Mouse (Mus musculus) 416B (cell line): ENCODE results near the gene Notch1.
A peak's percentile ranks its signal among the peaks of the same experiment; 100 is the strongest.

Experiments used
- DNase-seq: peaks from one replicate; pipeline ENCODE4 v3.0.0; 2011; ENCODE audit warnings: low read depth

Notch1 gene

GRCm38 (mm10) chr2:26529881-26530280, 13.4 kb upstream of the Notch1 start:
- no peak for DNase-seq

GRCm38 (mm10) chr2:26529221-26529805, 12.8 kb upstream of the Notch1 start:
- peak; percentile 72 for DNase-seq

GRCm38 (mm10) chr2:26526443-26527257, 10.2 kb upstream of the Notch1 start:
- DNase-seq: no peak

- peak; percentile 83 for DNase-seq
Observed at GRCm38 (mm10) chr2:26525355-26526018, 9.0 kb upstream of the Notch1 start.

- no peak for DNase-seq
Observed at GRCm38 (mm10) chr2:26522327-26522726, 5.9 kb upstream of the Notch1 start.

DNA sequence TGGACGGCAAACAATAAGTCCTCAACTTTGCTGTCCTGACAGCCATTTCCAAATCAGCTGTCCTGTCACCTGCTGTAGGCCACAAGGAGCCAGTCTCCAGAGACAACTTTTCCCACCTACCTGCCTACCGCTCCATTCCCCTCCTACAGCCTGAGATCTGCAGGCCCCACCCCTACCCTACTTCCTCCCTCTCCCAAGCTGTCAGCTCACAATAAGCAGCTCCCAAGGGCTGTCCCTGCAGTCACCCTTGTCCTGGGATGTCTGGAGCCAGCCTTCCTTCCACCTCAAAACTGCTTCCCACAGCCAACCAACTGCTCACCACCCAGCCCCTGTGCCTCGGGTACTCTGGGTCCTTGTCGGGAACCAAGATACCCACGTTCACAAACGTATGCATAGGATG, 3.3 kb upstream of the Notch1 start:
- DNase-seq: no peak

GRCm38 (mm10) chr2:26516987-26517386, 524 bp upstream of the Notch1 start:
- DNase-seq: no peak

GRCm38 (mm10) chr2:26515335-26515734, 1.1 kb downstream of the Notch1 start:
- DNase-seq: no peak

GRCm38 (mm10) chr2:26513105-26513745, 3.2 kb downstream of the Notch1 start:
- DNase-seq: peak; percentile 67

DNA sequence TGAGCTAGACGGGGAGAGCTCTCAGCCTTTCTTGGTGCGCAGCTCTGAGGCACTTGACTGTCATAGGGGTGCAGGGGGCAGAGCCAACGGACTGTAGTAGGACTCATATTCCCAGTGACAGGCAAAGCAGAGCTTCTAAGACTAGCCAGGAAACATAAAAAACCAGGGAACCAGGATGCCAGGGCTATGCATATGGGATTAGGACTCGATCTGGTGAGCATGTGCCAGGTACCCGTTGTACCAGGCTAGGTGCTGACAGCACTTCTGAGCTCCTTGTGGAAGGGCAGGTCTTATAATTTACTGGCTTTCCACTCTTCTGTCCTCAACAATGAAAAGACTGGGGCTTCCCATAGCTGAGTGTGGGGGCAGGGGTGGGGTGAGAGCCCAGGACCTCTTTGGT, 7.8 kb downstream of the Notch1 start:
- no peak for DNase-seq

DNA sequence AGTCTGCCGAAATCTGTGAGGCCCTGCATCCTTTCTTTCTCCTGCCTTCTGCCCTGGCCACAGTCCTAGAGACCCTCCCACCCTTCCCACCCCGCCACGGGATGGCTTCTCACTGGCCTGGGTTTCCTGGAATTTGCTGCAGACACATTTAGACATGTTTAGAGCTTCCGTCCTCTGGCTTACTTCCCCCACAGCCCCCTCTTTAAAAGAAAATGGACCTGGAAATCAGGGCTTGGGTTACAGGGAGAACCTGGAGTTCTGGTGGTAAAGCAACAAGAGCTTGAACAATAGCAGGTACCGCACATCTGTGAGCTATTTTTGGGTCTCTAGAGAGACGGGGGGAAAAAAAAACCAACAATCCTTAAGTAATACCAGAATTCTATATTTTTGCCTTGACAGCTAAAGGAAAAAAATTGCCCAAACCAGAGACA, 8.5 kb downstream of the Notch1 start:
- no peak for DNase-seq

DNA sequence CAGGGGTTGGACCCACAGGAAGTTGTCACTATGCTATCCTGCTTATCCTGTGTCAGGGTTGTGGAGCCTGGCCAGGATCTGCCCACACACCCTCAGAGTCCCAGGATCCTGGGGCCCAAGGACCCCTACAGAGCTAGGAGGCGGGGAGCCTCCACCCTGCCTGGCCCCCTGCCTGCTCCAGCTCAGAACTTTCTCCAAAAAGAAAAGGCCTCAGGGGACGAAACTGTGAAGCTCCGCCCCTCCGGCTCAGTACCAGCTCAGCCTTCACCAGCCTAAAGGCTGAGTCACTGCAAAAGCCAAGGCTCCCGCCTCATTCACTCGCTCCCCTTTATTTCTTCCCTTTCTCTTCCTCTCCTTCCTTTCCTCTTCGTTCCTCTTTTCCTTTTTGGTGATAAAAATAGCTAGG, 9.0 kb downstream of the Notch1 start:
- DNase-seq: peak; percentile 74

DNA sequence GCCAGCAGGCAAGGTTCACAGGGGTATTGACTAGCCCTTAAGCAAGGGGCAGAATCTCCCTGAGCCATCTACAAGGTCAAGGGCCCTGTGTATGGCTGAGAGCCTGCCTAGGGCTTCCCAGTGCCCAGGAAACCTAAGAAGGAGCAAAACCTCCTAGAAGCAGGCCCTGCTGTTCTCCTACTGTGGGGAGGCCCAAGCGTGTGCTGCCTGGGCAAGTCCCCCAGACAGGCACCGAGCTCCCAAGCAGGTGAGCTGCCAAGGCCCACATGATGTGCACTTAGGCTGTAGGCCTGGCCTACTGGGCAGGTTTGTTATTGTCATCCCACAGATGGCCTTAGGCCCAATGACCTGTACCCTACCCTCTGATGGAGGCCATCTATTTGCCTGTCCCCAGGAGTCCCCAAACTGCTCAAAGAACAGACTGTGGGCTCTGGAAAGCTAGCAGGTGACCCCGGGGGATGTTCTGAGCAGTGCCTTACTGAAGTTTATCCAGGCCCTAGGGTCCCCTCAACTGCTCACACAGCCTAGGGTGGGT, 9.7 kb downstream of the Notch1 start:
- DNase-seq: no peak

- DNase-seq: no peak
Observed at GRCm38 (mm10) chr2:26504772-26505480, 11.5 kb downstream of the Notch1 start.

GRCm38 (mm10) chr2:26503661-26504575, 12.5 kb downstream of the Notch1 start:
- peak; percentile 26 for DNase-seq

- no peak for DNase-seq
Observed at GRCm38 (mm10) chr2:26502863-26503631, 13.4 kb downstream of the Notch1 start.

- no peak for DNase-seq
Observed at GRCm38 (mm10) chr2:26502299-26502862, 14.1 kb downstream of the Notch1 start.

DNA sequence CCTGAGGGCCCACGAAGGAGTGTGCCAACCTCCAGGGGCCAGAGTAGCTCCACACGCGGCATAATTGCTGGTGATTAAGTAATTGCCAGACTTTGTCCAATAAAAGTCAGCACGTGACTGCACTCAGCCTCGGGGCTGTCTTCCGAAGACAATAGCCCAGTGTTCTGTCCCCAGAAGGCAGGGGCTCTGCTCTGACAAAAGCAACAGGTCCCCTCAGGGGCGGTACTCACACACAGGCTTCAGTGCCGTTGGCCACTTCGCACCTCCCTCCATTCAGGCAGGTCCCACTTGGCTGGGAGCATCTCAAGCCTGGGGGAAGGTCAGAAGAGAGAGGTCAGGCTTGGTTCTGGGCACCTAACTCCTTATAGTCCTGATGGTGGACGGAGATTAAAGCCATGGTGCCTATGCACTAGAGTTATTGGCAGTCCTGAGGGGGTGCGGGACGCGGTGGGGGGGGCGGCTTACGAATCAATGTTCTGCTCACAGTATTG, 14.8 kb downstream of the Notch1 start:
- DNase-seq: no peak
